Mouse (Mus musculus) forebrain, embryonic 16.5 days (tissue): Measurements from ENCODE around the gene Gspt2. TPM values are rescaled to one million over a fixed set of nuclear protein-coding genes. Genes with fewer than 3 reads are reported as not detected.
A peak's percentile ranks its signal among the peaks of the same experiment; 100 is the strongest.
"Not testable (repeated sequence)": the region's sequence is repeated elsewhere in the genome, so short reads cannot be mapped to it uniquely, and the experiment has no call there.

Source experiments
- ATAC-seq: fragments of 200-750 bp; cut with Nextera tagmentation; 2 replicates; pipeline ENCODE4 v1.8.0; 2017; ENCODE audit warnings: mild to moderate bottlenecking, moderate library complexity
- H3K27ac ChIP-seq: fragments of 300-500 bp; sonication (generic); 2 replicates; pipeline ENCODE4 v1.5.1; 2014; ENCODE audit warnings: low read length, control low read depth
- H3K27me3 ChIP-seq: fragments of 300-500 bp; sonication (generic); replicated peaks from 2 replicates; pipeline ENCODE4 v1.6.1; 2014; ENCODE audit warnings: low read length; ENCODE audit not compliant: control insufficient read depth, insufficient read depth
- H3K36me3 ChIP-seq: fragments of 300-500 bp; sonication (generic); 2 replicates; pipeline ENCODE4 v1.6.1; 2014; ENCODE audit not compliant: control insufficient read depth, insufficient read depth
- H3K4me1 ChIP-seq: fragments of 300-500 bp; sonication (generic); replicated peaks from 2 replicates; pipeline ENCODE4 v1.6.1; 2014; ENCODE audit warnings: low read length; ENCODE audit not compliant: control insufficient read depth, insufficient read depth
- H3K4me2 ChIP-seq: fragments of 300-500 bp; sonication (generic); 2 replicates; pipeline ENCODE4 v1.6.1; 2014; ENCODE audit warnings: mild to moderate bottlenecking, low read length, control low read depth
- H3K4me3 ChIP-seq: fragments of 300-500 bp; sonication (generic); replicated peaks from 2 replicates; pipeline ENCODE4 v1.5.1; 2014; ENCODE audit warnings: mild to moderate bottlenecking, low read length, control low read depth
- H3K9ac ChIP-seq: fragments of 300-500 bp; sonication (generic); replicated peaks from 2 replicates; pipeline ENCODE4 v1.6.1; 2014; ENCODE audit warnings: low read depth, low read length, control low read depth
- H3K9me3 ChIP-seq: fragments of 300-500 bp; sonication (generic); 2 replicates; pipeline ENCODE4 v1.6.1; 2016; ENCODE audit warnings: low read length; ENCODE audit not compliant: control insufficient read depth
- WGBS: fragments of 180-500 bp; shearing (Covaris S2); extraction: QIAGEN DNeasy Blood & Tissue Kit; methylation state at CpG from one replicate; pipeline ENCODE4 v1.1.7; 2014; 5-methylcytosine and 5-hydroxymethylcytosine counted together
- polyA plus RNA-seq: library from polyadenylated mRNA; unstranded; fragments of >200 nt; fragmentation: Nextera tagmentation; extraction: Ambion mirVana; gene quantifications from 2 replicates; pipeline ENCODE4 v1.2.1, GENCODE M21; 2015

The Gspt2 gene
- 12.5 and 16.1 TPM in 2 replicates for polyA plus RNA-seq

- no peaks in the 10 kb centered on the region for H3K27me3 ChIP-seq
- peak within 1 kb of the TSS; percentile 73 for H3K9ac ChIP-seq
- no peaks in the 10 kb centered on the region for H3K9me3 ChIP-seq
- ATAC-seq = peak; percentile 95
- H3K4me1 ChIP-seq = no peaks in the 10 kb centered on the region; the same call in 1 of the 2 replicates
- H3K27ac ChIP-seq = peak within 1 kb of the TSS; percentile 50; the same call in 1 of the 2 replicates
- H3K36me3 ChIP-seq = no peaks in the 10 kb centered on the region
- peak within 1 kb of the TSS; percentile 60 for H3K4me3 ChIP-seq
- 27% methylated on average over 52 of the region's 53 CpGs for WGBS
- peak within 1 kb of the TSS; percentile 43 for H3K4me2 ChIP-seq
Observed at GRCm38 (mm10) chrX:94635961-94636563, at the start of gene Gspt2. Gspt2 (plus strand) TSS chrX:94636069.

- Histone ChIP-seq H3K9ac (peak overlapping the region; percentile 22; the same call in 1 of the 2 replicates), H3K27ac (no peak overlapping the region), H3K36me3 (no peaks in the 10 kb centered on the region), H3K9me3 (no peaks in the 10 kb centered on the region), H3K4me3 (peak overlapping the region; percentile 26), H3K27me3 (no peaks in the 10 kb centered on the region), H3K4me2 (peak overlapping the region; percentile 43), H3K4me1 (no peaks in the 10 kb centered on the region)
- peak; percentile 98 for ATAC-seq
- WGBS = 31% methylated on average over 13 of the region's 13 CpGs
Observed at GRCm38 (mm10) chrX:94624835-94625803, 10.8 kb upstream of the Gspt2 start.

- ATAC-seq = no peak
- Histone ChIP-seq H3K27ac (no peak overlapping the region), H3K4me2 (peak overlapping the region; percentile 43), H3K9me3 (no peaks in the 10 kb centered on the region), H3K36me3 (no peaks in the 10 kb centered on the region), H3K4me3 (peak overlapping the region; percentile 60), H3K9ac (0 out of 2 replicates have a peak overlapping the region, but pooled peaks have one; percentile 17), H3K4me1 (no peaks in the 10 kb centered on the region; the same call in 1 of the 2 replicates), H3K27me3 (no peaks in the 10 kb centered on the region)
- 63% methylated on average over 8 of the region's 8 CpGs for WGBS
Observed at GRCm38 (mm10) chrX:94636911-94637310, 1.0 kb downstream of the Gspt2 start.

- Histone ChIP-seq H3K4me3 (no peak overlapping the region), H3K9me3 (no peaks in the 10 kb centered on the region), H3K27me3 (no peaks in the 10 kb centered on the region), H3K4me1 (no peaks in the 10 kb centered on the region), H3K9ac (no peak overlapping the region), H3K4me2 (no peak overlapping the region), H3K36me3 (no peaks in the 10 kb centered on the region), H3K27ac (no peak overlapping the region)
- ATAC-seq = no peak
Observed at GRCm38 (mm10) chrX:94648541-94648940, 12.7 kb downstream of the Gspt2 start.

- H3K4me1 ChIP-seq = no peaks in the 10 kb centered on the region
- no peak overlapping the region for H3K27ac ChIP-seq
- H3K4me2 ChIP-seq = no peak overlapping the region
- WGBS = 73% methylated on average over 2 of the region's 2 CpGs
- no peak overlapping the region for H3K9ac ChIP-seq
- H3K36me3 ChIP-seq = no peaks in the 10 kb centered on the region
- no peaks in the 10 kb centered on the region for H3K27me3 ChIP-seq
- H3K9me3 ChIP-seq = no peaks in the 10 kb centered on the region
- ATAC-seq = no peak
- H3K4me3 ChIP-seq = no peak overlapping the region
Observed at GRCm38 (mm10) chrX:94657734-94658133, 21.9 kb downstream of the Gspt2 start.

GRCm38 (mm10) chrX:94670814-94671213, 34.9 kb downstream of the Gspt2 start:
- H3K36me3 ChIP-seq = no peaks in the 10 kb centered on the region
- WGBS = 34% methylated on average over 4 of the region's 4 CpGs
- H3K27me3 ChIP-seq = no peaks in the 10 kb centered on the region
- no peak overlapping the region for H3K4me3 ChIP-seq
- 0 out of 2 replicates have a peak overlapping the region, but pooled peaks have one; percentile 25 for H3K4me2 ChIP-seq
- no peak for ATAC-seq
- no peak overlapping the region for H3K27ac ChIP-seq
- no peak overlapping the region for H3K9ac ChIP-seq
- H3K9me3 ChIP-seq = no peaks in the 10 kb centered on the region
- no peaks in the 10 kb centered on the region for H3K4me1 ChIP-seq

GRCm38 (mm10) chrX:94674977-94675376, 39.1 kb downstream of the Gspt2 start:
- Histone ChIP-seq H3K9ac (no peak overlapping the region), H3K9me3 (no peaks in the 10 kb centered on the region), H3K4me1 (no peaks in the 10 kb centered on the region), H3K4me3 (no peak overlapping the region), H3K36me3 (no peaks in the 10 kb centered on the region), H3K4me2 (no peak overlapping the region), H3K27ac (no peak overlapping the region), H3K27me3 (no peaks in the 10 kb centered on the region)
- 36% methylated on average over 4 of the region's 4 CpGs for WGBS
- ATAC-seq = no peak

- not testable (repeated sequence) for H3K9ac ChIP-seq, H3K4me3 ChIP-seq, H3K27ac ChIP-seq, H3K27me3 ChIP-seq, ATAC-seq, H3K36me3 ChIP-seq, H3K4me1 ChIP-seq, H3K9me3 ChIP-seq, H3K4me2 ChIP-seq
- no CpG with 5 or more reads among the region's 2 CpGs for WGBS
Observed at GRCm38 (mm10) chrX:94681581-94681980, 45.7 kb downstream of the Gspt2 start.

- H3K27ac ChIP-seq, H3K4me2 ChIP-seq, H3K4me1 ChIP-seq, H3K36me3 ChIP-seq, H3K27me3 ChIP-seq, H3K4me3 ChIP-seq, H3K9ac ChIP-seq, H3K9me3 ChIP-seq: not testable (repeated sequence)
- peak; percentile 90 for ATAC-seq
- 83% methylated on average over 5 of the region's 5 CpGs for WGBS
Observed at GRCm38 (mm10) chrX:94689593-94689992, 53.7 kb downstream of the Gspt2 start.
